Mouse (Mus musculus): ENCODE measurements around the gene Bicdl2. TPM values are rescaled to one million over a fixed set of nuclear protein-coding genes. Genes with fewer than 3 reads are reported as not detected.

The Bicdl2 gene
- polyA plus RNA-seq, 1 experiment from 2014 or later: 0.45 TPM

DNA sequence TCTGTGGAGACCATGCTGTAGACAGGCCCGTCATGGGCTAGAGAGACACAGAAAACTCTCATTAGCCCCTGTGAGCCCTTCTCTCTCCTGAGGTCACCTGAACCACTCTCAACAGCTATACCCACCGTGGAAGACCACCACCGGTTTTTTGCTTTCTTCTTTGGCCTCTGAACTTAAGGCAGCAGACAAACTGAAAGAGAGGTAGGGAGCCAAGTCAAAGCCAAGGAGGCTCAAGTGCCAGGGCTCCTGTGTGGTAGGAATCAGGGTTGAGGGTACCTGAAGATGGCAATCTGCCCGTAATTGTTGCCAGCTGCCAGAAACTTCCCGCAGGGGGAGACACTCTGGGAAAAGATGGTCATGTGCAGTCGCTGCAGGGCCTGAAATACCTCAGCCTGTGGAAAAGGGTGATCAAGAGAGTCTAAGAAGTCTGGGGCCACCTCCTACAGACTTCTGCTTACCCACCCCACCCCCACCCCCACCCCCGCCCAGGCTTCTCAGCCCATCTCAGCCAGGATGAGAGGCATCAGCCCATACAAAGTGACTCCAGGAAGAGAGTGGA, 10.3 kb downstream of the Bicdl2 start:
- Histone ChIP-seq H3K4me2 (ENCODE audit: low read depth, low read length) (no peak overlapping the region), H3K36me3 (ENCODE audit: control insufficient read depth, insufficient read depth) (peaks cover 34% of the 10 kb centered on the region), H3K9ac (ENCODE audit: low read length) (no peak overlapping the region), H3K4me1 (ENCODE audit: control insufficient read depth, insufficient read depth, low read length) (peaks cover 24% of the 10 kb centered on the region), H3K27me3 (ENCODE audit: control insufficient read depth, insufficient read depth, low read length) (no peaks in the 10 kb centered on the region), H3K9me3 (replicated peaks; ENCODE audit: control insufficient read depth, low read length) (no peaks in the 10 kb centered on the region), H3K27ac (ENCODE audit: low read length) (no peak overlapping the region), H3K4me3 (ENCODE audit: low read length) (no peak overlapping the region)
- no peak for ATAC-seq (replicated peaks; ENCODE audit: extremely low read depth, insufficient read depth, low FRiP score)
- 82% methylated on average over 6 of the region's 7 CpGs for WGBS

DNA sequence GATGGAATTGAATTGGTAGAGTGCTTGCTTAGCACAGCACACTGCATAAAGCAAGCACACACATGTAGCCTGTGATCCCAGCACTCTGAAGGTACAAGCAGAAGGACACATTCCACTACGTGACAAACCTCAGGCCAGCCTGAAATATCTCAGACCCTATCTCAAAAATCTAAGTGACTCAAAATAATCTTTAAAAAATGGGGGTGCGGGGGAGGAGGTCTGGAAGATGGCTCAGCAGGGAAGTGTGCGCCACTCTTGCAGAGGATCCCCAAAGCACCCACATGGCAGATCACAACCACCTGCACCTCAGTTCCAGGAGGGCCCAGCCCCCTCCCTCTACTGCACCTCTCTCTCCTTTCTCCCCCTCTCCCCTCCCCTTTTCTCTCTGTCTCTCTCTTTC, 11.2 kb downstream of the Bicdl2 start:
- whole genome bisulfite sequencing: 87% methylated on average over 3 of the region's 3 CpGs
- peaks cover 31% of the 10 kb centered on the region for H3K36me3 ChIP-seq (ENCODE audit: control insufficient read depth, insufficient read depth)

DNA sequence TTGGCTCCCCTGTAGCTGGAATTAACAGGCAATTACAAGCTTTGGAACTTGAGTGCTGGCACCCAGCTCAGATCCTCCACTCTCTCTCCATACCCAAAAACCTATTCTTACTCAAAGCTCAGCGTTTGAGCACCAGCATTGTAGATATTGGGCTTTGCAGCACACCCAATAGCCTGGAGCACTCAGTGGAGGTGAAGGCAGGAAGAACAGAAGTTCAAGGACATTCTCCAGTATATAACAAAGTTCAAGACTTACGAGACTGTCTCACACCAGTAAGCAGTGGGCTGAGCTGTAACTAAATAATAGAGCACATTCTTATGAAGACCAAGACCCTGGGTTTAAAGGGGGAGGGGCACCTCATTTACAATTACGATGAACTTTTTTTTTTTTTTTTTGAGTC, 12.5 kb downstream of the Bicdl2 start:
- no peak for ATAC-seq (replicated peaks; ENCODE audit: extremely low read depth, insufficient read depth, low FRiP score)
- Histone ChIP-seq H3K9ac (ENCODE audit: low read length) (peak overlapping the region; percentile 91), H3K27ac (ENCODE audit: low read length) (no peak overlapping the region), H3K4me2 (ENCODE audit: low read depth, low read length) (peak overlapping the region; percentile 92), H3K4me1 (ENCODE audit: control insufficient read depth, insufficient read depth, low read length) (peaks cover 31% of the 10 kb centered on the region), H3K27me3 (ENCODE audit: control insufficient read depth, insufficient read depth, low read length) (no peaks in the 10 kb centered on the region), H3K36me3 (ENCODE audit: control insufficient read depth, insufficient read depth) (peaks cover 27% of the 10 kb centered on the region), H3K4me3 (ENCODE audit: low read length) (peak overlapping the region; percentile 84), H3K9me3 (replicated peaks; ENCODE audit: control insufficient read depth, low read length) (no peaks in the 10 kb centered on the region)
- 65% methylated on average over 3 of the region's 3 CpGs for WGBS

More for the DNA sequence above, 11.2 kb downstream of the Bicdl2 start:
- no peak overlapping the region for H3K9ac ChIP-seq (ENCODE audit: low read length)
- peaks cover 27% of the 10 kb centered on the region for H3K4me1 ChIP-seq (ENCODE audit: control insufficient read depth, insufficient read depth, low read length)
- no peak overlapping the region for H3K27ac ChIP-seq (ENCODE audit: low read length)
- H3K27me3 ChIP-seq (ENCODE audit: control insufficient read depth, insufficient read depth, low read length): no peaks in the 10 kb centered on the region
- H3K9me3 ChIP-seq (replicated peaks; ENCODE audit: control insufficient read depth, low read length): no peaks in the 10 kb centered on the region
- no peak for ATAC-seq (replicated peaks; ENCODE audit: extremely low read depth, insufficient read depth, low FRiP score)
- H3K4me2 ChIP-seq (ENCODE audit: low read depth, low read length): no peak overlapping the region
- H3K4me3 ChIP-seq (ENCODE audit: low read length): no peak overlapping the region

DNA sequence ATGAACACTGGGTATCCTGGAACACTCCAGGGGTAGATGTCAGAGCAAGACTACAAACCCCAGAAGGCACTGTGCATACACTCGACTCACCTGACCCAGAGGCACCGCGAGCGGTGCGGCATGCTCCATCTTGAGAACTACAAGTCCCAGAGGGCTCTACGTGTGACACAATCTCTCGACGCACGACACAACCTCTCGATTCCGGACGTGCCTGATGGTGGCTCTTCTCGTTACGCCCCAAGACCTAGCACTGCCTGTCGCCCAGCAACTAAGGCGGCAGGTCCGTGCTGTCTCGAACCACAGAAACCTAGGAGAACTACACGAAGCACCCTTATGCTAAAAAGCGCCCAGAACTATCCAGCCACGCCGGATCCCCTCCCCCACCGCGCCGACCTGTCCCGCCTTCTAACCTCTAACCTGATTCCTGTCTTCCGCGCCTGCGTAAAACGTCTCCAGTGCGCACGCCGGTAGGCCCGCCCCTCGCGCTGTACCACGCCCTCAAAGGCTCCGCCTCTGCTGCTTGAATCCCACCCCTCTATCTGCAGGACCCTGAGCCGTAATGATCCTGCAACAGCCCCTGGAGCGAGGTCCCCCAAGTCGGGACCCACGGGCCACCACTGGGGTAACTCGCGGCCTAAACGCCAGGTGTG, 13.2 kb downstream of the Bicdl2 start, which contains the start of the genes Hcfc1r1 and Thoc6:
Hcfc1r1 (plus strand) TSS at position 173 of the 650 bp plus-strand sequence.
Thoc6 (minus strand) TSS at position 459 of the 650 bp plus-strand sequence.
- Histone ChIP-seq H3K27me3 (ENCODE audit: control insufficient read depth, insufficient read depth, low read length) (peaks cover 6% of the 10 kb centered on the region; the same call in 1 of the 2 replicates), H3K4me1 (ENCODE audit: control insufficient read depth, insufficient read depth, low read length) (peaks cover 32% of the 10 kb centered on the region), H3K9me3 (replicated peaks; ENCODE audit: control insufficient read depth, low read length) (no peaks in the 10 kb centered on the region), H3K4me2 (ENCODE audit: low read depth, low read length) (peak within 1 kb of the TSS; percentile 92), H3K36me3 (ENCODE audit: control insufficient read depth, insufficient read depth) (peaks cover 19% of the 10 kb centered on the region), H3K4me3 (ENCODE audit: low read length) (peak within 1 kb of the TSS; percentile 84), H3K27ac (ENCODE audit: low read length) (peak within 1 kb of the TSS; percentile 94), H3K9ac (ENCODE audit: low read length) (peak within 1 kb of the TSS; percentile 91)
- ATAC-seq (replicated peaks; ENCODE audit: extremely low read depth, insufficient read depth, low FRiP score): peak; percentile 87
- WGBS: under 1% methylated on average over 45 of the region's 45 CpGs

DNA sequence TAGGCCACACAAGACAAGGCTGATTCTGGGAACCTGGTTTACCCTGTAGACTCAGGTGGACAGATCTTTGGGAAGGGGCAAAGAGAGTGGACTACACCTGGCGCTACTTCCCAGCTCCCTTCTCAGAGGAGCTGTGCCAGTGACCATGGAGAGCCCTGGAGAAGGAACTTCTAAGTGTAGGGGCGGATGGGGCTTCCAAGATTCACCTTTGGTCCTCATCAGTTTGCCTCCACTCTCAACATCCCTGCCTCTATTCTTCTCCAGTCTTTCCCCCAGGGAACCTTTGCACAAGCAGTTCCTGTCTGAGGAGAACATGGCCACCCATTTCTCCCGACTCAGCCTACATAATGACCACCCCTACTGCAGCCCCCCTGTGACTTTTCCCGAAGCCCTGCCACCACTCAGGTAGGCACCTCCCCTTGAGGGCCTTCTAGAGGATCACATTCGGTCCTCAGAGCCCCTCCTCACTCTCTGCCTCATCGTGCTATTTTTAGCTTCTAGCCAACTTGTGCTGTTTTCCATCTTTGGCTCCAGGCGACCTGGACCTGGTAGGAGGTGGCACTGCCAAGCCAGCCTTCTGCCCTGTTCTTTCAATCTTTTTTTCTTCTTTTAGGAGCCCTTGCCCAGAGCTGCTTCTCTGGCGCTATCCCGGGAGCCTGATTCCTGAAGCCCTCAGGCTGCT, 14.1 kb downstream of the Bicdl2 start:
- H3K4me1 ChIP-seq (ENCODE audit: control insufficient read depth, insufficient read depth, low read length): peaks cover 34% of the 10 kb centered on the region
- ATAC-seq (replicated peaks; ENCODE audit: extremely low read depth, insufficient read depth, low FRiP score): peak; percentile 16
- H3K9me3 ChIP-seq (replicated peaks; ENCODE audit: control insufficient read depth, low read length): no peaks in the 10 kb centered on the region

DNA sequence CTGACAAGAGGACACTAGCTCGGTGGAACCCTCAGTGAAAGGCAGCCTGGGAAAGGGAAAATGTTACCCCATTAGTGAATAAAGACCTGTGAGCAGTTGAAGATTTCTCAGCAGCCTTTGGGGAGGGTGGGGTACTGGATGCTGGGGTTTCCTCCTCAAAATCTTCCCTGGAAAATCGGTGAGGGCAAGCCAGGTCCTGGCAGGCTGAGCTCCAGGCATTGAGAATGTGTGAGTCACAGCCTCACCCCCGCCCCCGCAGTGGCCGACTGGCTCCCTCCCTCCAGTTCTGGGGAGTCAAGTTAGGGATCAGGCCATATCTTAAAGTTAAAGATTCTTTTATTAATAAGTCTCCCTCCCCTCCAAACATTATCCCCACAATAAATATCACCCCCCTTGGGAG, 14.8 kb downstream of the Bicdl2 start:
- WGBS: 7% methylated on average over 5 of the region's 5 CpGs
- H3K4me2 ChIP-seq (ENCODE audit: low read depth, low read length): peak overlapping the region; percentile 92
- H3K4me1 ChIP-seq (ENCODE audit: control insufficient read depth, insufficient read depth, low read length): peaks cover 35% of the 10 kb centered on the region
- no peaks in the 10 kb centered on the region for H3K9me3 ChIP-seq (replicated peaks; ENCODE audit: control insufficient read depth, low read length)
- ATAC-seq (replicated peaks; ENCODE audit: extremely low read depth, insufficient read depth, low FRiP score): no peak
- H3K27me3 ChIP-seq (ENCODE audit: control insufficient read depth, insufficient read depth, low read length): peaks cover 18% of the 10 kb centered on the region
- H3K9ac ChIP-seq (ENCODE audit: low read length): peak overlapping the region; percentile 91
- H3K27ac ChIP-seq (ENCODE audit: low read length): peak overlapping the region; percentile 94
- H3K4me3 ChIP-seq (ENCODE audit: low read length): peak overlapping the region; percentile 84
- peaks cover 6% of the 10 kb centered on the region for H3K36me3 ChIP-seq (ENCODE audit: control insufficient read depth, insufficient read depth)

More for the DNA sequence above, 14.1 kb downstream of the Bicdl2 start:
- Histone ChIP-seq H3K27ac (ENCODE audit: low read length) (peak overlapping the region; percentile 94), H3K9ac (ENCODE audit: low read length) (peak overlapping the region; percentile 91), H3K27me3 (ENCODE audit: control insufficient read depth, insufficient read depth, low read length) (peaks cover 11% of the 10 kb centered on the region), H3K4me3 (ENCODE audit: low read length) (peak overlapping the region; percentile 84), H3K36me3 (ENCODE audit: control insufficient read depth, insufficient read depth) (peaks cover 13% of the 10 kb centered on the region), H3K4me2 (ENCODE audit: low read depth, low read length) (peak overlapping the region; percentile 92)
- 22% methylated on average over 9 of the region's 9 CpGs for WGBS

DNA sequence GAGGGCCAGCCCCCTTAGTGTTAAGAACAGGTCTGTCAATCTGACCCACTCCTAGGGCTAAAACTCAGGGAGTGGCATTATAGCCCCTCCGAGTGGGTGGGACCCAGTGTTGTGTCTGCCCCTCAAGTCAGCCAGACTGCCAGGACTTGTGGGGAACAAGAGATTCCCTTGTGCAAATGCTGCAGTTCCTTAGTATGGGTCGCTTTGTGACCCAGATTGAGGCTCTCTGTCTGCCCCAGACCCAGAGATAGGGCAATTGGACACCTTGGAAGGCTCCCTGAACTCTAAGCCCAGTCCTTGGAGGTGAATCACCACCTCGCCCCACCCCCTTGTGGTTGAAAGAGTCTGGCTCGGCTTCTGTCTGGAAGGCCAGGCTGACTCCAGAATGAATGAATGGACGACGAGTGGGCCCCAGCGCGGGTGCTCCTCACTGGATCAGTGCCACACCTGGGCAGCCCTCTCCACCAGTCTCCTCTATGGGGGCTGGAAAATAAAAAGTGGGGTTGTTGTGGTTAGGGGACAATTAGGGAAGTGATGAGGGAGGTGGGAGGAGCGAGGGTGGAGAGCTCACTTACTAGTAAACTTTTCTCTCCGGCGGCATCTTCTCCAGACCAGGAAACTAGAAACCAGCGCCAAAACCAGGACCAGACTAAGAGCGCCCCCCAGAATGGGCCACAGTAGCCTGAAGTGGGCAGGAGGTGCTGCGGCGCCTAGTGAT, 15.4 kb downstream of the Bicdl2 start:
- no peak for ATAC-seq (replicated peaks; ENCODE audit: extremely low read depth, insufficient read depth, low FRiP score)
- peaks cover 24% of the 10 kb centered on the region for H3K27me3 ChIP-seq (ENCODE audit: control insufficient read depth, insufficient read depth, low read length)
- WGBS: 7% methylated on average over 15 of the region's 15 CpGs

DNA sequence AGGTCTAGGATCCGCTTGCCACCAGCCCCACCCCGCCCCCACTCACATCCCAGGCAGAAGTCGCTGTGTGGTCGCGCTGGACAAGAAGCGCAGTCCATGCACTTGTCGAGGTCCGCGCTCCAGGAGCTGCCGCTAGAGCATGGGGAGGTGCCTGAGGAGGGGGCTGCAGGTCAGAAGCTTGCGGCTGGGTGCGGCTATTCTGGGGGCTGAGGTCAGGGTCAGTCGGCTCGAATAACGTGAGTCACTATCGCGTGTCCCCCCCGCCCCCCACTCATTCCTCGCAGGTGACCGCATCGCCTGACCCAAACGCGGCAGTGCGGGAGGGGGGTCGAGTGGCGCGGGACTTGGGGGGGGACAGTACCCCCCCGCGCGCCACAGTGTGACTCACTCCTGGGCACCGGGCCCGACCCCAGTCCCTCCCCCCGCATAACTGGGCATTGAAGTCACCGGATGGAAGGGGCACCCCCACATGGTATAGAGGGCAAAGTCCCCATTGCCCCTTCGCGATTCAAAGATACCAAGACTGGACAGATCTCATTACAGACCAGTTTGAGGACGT, 16.2 kb downstream of the Bicdl2 start:
- Histone ChIP-seq H3K36me3 (ENCODE audit: control insufficient read depth, insufficient read depth) (no peaks in the 10 kb centered on the region), H3K27ac (ENCODE audit: low read length) (peak overlapping the region; percentile 94), H3K9me3 (replicated peaks; ENCODE audit: control insufficient read depth, low read length) (no peaks in the 10 kb centered on the region), H3K4me3 (ENCODE audit: low read length) (peak overlapping the region; percentile 84), H3K27me3 (ENCODE audit: control insufficient read depth, insufficient read depth, low read length) (peaks cover 33% of the 10 kb centered on the region), H3K9ac (ENCODE audit: low read length) (peak overlapping the region; percentile 91), H3K4me1 (ENCODE audit: control insufficient read depth, insufficient read depth, low read length) (peaks cover 35% of the 10 kb centered on the region), H3K4me2 (ENCODE audit: low read depth, low read length) (peak overlapping the region; percentile 92)
- WGBS: under 1% methylated on average over 37 of the region's 37 CpGs
- ATAC-seq (replicated peaks; ENCODE audit: extremely low read depth, insufficient read depth, low FRiP score): peak; percentile 33

More for the DNA sequence above, 15.4 kb downstream of the Bicdl2 start:
- Histone ChIP-seq H3K4me3 (ENCODE audit: low read length) (peak overlapping the region; percentile 84), H3K4me2 (ENCODE audit: low read depth, low read length) (peak overlapping the region; percentile 92), H3K27ac (ENCODE audit: low read length) (peak overlapping the region; percentile 94), H3K9me3 (replicated peaks; ENCODE audit: control insufficient read depth, low read length) (no peaks in the 10 kb centered on the region), H3K4me1 (ENCODE audit: control insufficient read depth, insufficient read depth, low read length) (peaks cover 35% of the 10 kb centered on the region), H3K9ac (ENCODE audit: low read length) (peak overlapping the region; percentile 91), H3K36me3 (ENCODE audit: control insufficient read depth, insufficient read depth) (no peaks in the 10 kb centered on the region)

Measured in heart, embryonic 16.5 days (tissue).